Mouse (Mus musculus) midbrain, embryonic 10.5 days (tissue): ENCODE measurements around the gene Gm3029. TPM values are rescaled to one million over a fixed set of nuclear protein-coding genes. Genes with fewer than 3 reads are reported as not detected.
"Not testable (repeated sequence)": the region's sequence is repeated elsewhere in the genome, so short reads cannot be mapped to it uniquely, and the experiment has no call there.

Experiments
- DNase-seq: peaks from one replicate; pipeline ENCODE4 v3.0.0-alpha.2; 2017; ENCODE audit warnings: low spot score
- H3K27ac ChIP-seq: fragments of 300-500 bp; sonication (generic); replicated peaks from 2 replicates; pipeline ENCODE4 v1.5.1; 2016; ENCODE audit warnings: mild to moderate bottlenecking
- H3K27me3 ChIP-seq: fragments of 300-500 bp; sonication (generic); 2 replicates; pipeline ENCODE4 v1.6.1; 2016; ENCODE audit warnings: low read depth, mild to moderate bottlenecking; ENCODE audit not compliant: poor library complexity, severe bottlenecking
- H3K36me3 ChIP-seq: fragments of 300-500 bp; sonication (generic); 2 replicates; pipeline ENCODE4 v1.6.1; 2016; ENCODE audit warnings: mild to moderate bottlenecking, moderate library complexity
- H3K4me1 ChIP-seq: fragments of 300-500 bp; sonication (generic); 2 replicates; pipeline ENCODE4 v1.6.1; 2016
- H3K4me3 ChIP-seq: fragments of 300-500 bp; sonication (generic); 2 replicates; pipeline ENCODE4 v1.5.1; 2016; ENCODE audit warnings: mild to moderate bottlenecking, moderate library complexity
- H3K9me3 ChIP-seq: fragments of 300-500 bp; sonication (generic); replicated peaks from 2 replicates; pipeline ENCODE4 v1.6.1; 2016; ENCODE audit warnings: mild to moderate bottlenecking
- WGBS: fragments of 180-500 bp; shearing (Covaris S2); methylation state at CpG from one replicate; pipeline ENCODE4 v1.1.7; 2016; 5-methylcytosine and 5-hydroxymethylcytosine counted together
- polyA plus RNA-seq: library from polyadenylated mRNA; unstranded; fragments of >200 nt; fragmentation: Nextera tagmentation; extraction: Ambion mirVana; gene quantifications from 2 replicates; pipeline ENCODE4 v1.2.1, GENCODE M21; 2016

Gene Gm3029
- polyA plus RNA-seq: not detected in 2 replicates

DNA sequence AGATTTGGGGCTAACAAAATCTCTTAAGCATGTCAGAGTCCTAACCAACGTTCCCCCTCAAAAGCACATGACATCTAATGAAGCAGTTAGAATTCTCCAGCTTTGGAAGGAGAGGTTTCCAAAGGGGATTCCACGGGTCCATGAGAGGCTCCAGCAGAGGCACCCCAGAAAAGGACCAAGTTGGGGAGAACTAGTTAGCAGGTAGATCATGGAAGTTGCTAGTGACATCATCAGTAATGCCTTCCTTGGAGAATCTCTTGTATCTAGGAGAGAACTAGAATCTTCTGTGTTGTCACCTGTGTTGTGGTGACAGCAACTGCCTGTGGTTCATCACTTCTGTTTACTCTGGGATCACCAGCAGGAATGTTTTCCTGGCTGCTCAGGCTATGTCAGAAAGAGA, at the start of gene Gm3029:
Gm3029 (plus strand) TSS at position 301 of the 400 bp plus-strand sequence.
- H3K27me3 ChIP-seq, H3K36me3 ChIP-seq, DNase-seq, H3K27ac ChIP-seq, H3K4me3 ChIP-seq, H3K4me1 ChIP-seq, H3K9me3 ChIP-seq: not testable (repeated sequence)
- 78% methylated on average over 1 of the region's 2 CpGs for WGBS

DNA sequence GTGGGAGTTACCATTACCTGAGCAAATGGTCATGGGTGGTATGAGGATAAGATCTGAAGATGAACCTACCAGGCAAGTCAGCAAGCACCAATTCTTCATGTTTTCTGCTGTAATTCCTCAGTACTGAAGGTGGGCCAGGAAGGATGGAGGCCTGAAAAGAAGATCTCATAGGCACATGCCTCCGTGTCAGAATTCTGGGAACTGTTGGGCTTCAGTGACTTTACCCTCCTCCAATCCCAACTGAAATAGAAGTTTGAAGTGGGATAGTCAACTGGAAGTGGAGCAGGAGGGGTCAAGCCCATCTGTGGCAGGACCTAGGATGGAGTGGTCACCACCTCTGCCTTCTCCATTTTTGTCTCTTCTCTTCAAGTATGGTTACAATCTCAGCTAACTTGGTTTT, 47.7 kb upstream of the Gm3029 start, which contains the start of gene Gm2916:
Gm2916 (plus strand) TSS at position 301 of the 400 bp plus-strand sequence.
- not testable (repeated sequence) for H3K4me3 ChIP-seq, H3K27me3 ChIP-seq, H3K27ac ChIP-seq, H3K4me1 ChIP-seq, H3K9me3 ChIP-seq, H3K36me3 ChIP-seq, DNase-seq
- WGBS: no CpG with 5 or more reads among the region's 1 CpGs

DNA sequence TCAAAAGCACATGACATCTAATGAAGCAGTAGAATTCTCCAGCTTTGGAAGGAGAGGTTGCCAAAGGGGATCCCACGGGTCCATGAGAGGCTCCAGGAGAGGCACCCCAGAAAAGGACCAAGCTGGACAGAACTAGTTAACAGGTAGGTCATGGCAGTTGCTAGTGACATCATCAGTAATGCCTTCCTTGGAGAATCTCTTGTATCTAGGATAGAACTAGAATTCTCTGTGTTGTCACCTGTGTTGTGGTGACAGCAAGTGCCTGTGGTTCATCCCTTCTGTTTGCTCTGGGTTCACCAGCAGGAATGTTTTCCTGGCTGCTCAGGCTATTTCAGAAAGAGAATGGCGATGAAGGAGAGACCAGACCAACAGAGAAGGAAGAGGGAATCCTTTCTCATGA, 31.7 kb downstream of the Gm3029 start, which contains the start of gene Gm3095:
Gm3095 (plus strand) TSS at position 301 of the 400 bp plus-strand sequence.
- no CpG with 5 or more reads among the region's 2 CpGs for WGBS
- not testable (repeated sequence) for H3K27me3 ChIP-seq, H3K9me3 ChIP-seq, H3K36me3 ChIP-seq, DNase-seq, H3K4me3 ChIP-seq, H3K27ac ChIP-seq, H3K4me1 ChIP-seq

Other genes starting within 250 kb of the Gm3029 start
- gene Gm3043, start 243.0 kb upstream of the Gm3029 start, polyA plus RNA-seq: not detected in 2 replicates
- gene Gm3002, start 121.7 kb upstream of the Gm3029 start, polyA plus RNA-seq: 0.29 and 0.41 TPM in 2 replicates
- gene Gm3033, start 85.5 kb upstream of the Gm3029 start, polyA plus RNA-seq: not detected in 2 replicates
- gene Gm2916, start 47.6 kb upstream of the Gm3029 start, polyA plus RNA-seq: 0.19 TPM in 1 of 2 replicates, not detected in the other
- not detected in 2 replicates for gene Gm3095, start 31.8 kb downstream of the Gm3029 start, polyA plus RNA-seq
- not detected in 2 replicates for gene Gm3099, start 66.6 kb downstream of the Gm3029 start, polyA plus RNA-seq
- 0.43 and 0.55 TPM in 2 replicates for gene Gm5796, start 92.2 kb downstream of the Gm3029 start, polyA plus RNA-seq
- not detected in 2 replicates for gene Gm3115, start 152.4 kb downstream of the Gm3029 start, polyA plus RNA-seq
- gene Gm8108, start 178.8 kb downstream of the Gm3029 start, polyA plus RNA-seq: 0.51 and 0.52 TPM in 2 replicates
- not detected in 2 replicates for gene Gm3127, start 233.3 kb downstream of the Gm3029 start, polyA plus RNA-seq